Mouse (Mus musculus) E14TG2a.4 (cell line): ENCODE measurements around the gene Sec31b.

Source experiments
- H3K27me3 ChIP-seq: 2 replicates; pipeline ENCODE4 v1.6.1; 2014; ENCODE audit warnings: low read length, control low read depth; ENCODE audit not compliant: insufficient read depth
- H3K36me3 ChIP-seq: 2 replicates; pipeline ENCODE4 v1.6.1; 2014; ENCODE audit warnings: low read length, control low read depth; ENCODE audit not compliant: insufficient read depth
- H3K4me1 ChIP-seq: replicated peaks from 2 replicates; pipeline ENCODE4 v1.6.1; 2014; ENCODE audit warnings: low read depth, low read length, control low read depth
- H3K4me3 ChIP-seq: replicated peaks from 2 replicates; pipeline ENCODE4 v1.5.1; 2014; ENCODE audit warnings: mild to moderate bottlenecking, low read length
- H3K9me3 ChIP-seq: 2 replicates; pipeline ENCODE4 v1.6.1; 2014; ENCODE audit warnings: low read length, control low read depth
- CTCF ChIP-seq: conservative IDR thresholded peaks from 2 replicates; pipeline ENCODE4 v1.5.1; 2014; ENCODE audit warnings: low read length
- NANOG ChIP-seq: IDR thresholded peaks from 2 replicates; pipeline ENCODE4 v1.6.1; 2014; ENCODE audit warnings: borderline replicate concordance, low read length, mixed read lengths
- POU5F1 ChIP-seq: IDR thresholded peaks from 2 replicates; pipeline ENCODE4 v1.6.1; 2014; ENCODE audit warnings: low read length, borderline replicate concordance

Gene Sec31b

DNA sequence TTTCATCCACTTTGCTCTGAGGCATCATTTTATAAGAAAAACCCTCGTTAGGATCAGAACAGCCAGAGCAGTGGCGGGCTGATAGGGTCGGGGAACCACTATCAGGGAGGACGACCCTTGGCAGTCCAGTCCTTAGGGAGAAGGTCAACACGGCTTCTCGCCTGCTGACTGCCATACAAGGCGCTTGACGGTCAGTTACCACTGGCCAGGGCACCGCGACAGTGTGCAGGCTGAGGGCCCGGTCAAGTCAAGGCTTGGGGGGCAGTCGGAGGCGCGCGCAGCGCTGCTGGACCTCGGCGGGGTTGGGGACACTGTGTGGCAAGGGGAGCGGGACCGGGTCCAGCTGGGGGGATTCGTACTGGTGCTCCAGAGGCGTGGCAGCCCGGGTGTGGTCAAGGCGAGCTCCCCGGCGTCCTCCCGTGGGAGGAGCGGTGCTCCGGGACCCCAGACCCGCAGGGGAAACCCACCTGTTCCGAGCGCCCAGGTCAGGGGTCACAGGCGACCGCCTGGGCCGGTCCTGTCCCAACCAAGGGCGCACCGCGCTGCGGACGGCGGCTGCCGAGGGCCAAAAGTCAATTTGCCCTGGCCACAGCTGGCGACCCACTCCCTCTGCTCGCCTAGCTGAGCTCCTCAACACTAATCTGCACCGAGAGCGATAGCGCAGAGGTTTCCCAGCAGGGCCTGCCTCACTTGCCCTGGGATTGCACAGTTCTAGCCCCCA lies at the start of gene Sec31b:
Gene Sec31b, minus strand, starts transcription at position 544 of the 721 bp plus-strand sequence.
- H3K27me3 ChIP-seq = peaks cover 14% of the 10 kb centered on the region
- peaks cover 30% of the 10 kb centered on the region for H3K36me3 ChIP-seq
- peaks cover 22% of the 10 kb centered on the region for H3K4me1 ChIP-seq
- H3K9me3 ChIP-seq = peaks cover 5% of the 10 kb centered on the region; the same call in 1 of the 2 replicates
- H3K4me3 ChIP-seq = peak within 1 kb of the TSS; percentile 87
- TF ChIP-seq POU5F1 (no peak), CTCF (no peak)

- Histone ChIP-seq H3K9me3 (peaks cover 19% of the 10 kb centered on the region), H3K27me3 (no peaks in the 10 kb centered on the region), H3K4me1 (peaks cover 26% of the 10 kb centered on the region), H3K36me3 (no peaks in the 10 kb centered on the region), H3K4me3 (no peak overlapping the region)
- TF ChIP-seq NANOG = no peak
- TF ChIP-seq CTCF = no peak
- no peak for TF ChIP-seq POU5F1
Observed at GRCm38 (mm10) chr19:44594180-44594579, 48.5 kb upstream of the Sec31b start.

DNA sequence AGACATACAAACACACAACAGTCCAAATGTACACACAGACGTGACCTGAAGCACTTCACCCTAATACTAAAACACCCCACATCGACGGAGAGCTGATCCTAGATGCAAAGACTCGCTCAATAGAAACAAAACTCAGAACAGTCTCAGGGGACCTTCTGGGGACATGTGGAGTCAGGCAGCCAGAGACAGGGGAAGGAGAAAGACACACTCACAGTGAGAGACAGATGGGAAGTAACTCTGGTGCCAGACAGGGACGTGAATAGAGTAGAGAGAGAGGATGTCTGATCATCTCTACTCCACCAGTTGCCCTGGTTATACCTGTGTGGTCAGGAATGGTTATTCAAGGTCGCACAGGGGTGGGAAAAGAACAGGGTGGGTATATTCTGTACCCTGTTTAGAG lies 46.0 kb upstream of the Sec31b start:
- no peak for TF ChIP-seq POU5F1
- no peak for TF ChIP-seq CTCF
- TF ChIP-seq NANOG = no peak
- Histone ChIP-seq H3K4me3 (no peak overlapping the region; the same call in 1 of the 2 replicates), H3K27me3 (no peaks in the 10 kb centered on the region), H3K4me1 (peaks cover 47% of the 10 kb centered on the region), H3K36me3 (no peaks in the 10 kb centered on the region), H3K9me3 (peaks cover 19% of the 10 kb centered on the region)

GRCm38 (mm10) chr19:44590992-44591391 lies 45.3 kb upstream of the Sec31b start:
- no peak overlapping the region; the same call in 1 of the 2 replicates for H3K4me3 ChIP-seq
- peaks cover 47% of the 10 kb centered on the region for H3K4me1 ChIP-seq
- no peak for TF ChIP-seq POU5F1
- TF ChIP-seq NANOG = no peak
- no peak for TF ChIP-seq CTCF
- H3K9me3 ChIP-seq = peaks cover 19% of the 10 kb centered on the region
- H3K36me3 ChIP-seq = no peaks in the 10 kb centered on the region
- peaks cover 1% of the 10 kb centered on the region; the same call in 1 of the 2 replicates for H3K27me3 ChIP-seq

- Histone ChIP-seq H3K27me3 (peaks cover 4% of the 10 kb centered on the region; the same call in 1 of the 2 replicates), H3K4me1 (peaks cover 47% of the 10 kb centered on the region), H3K9me3 (peaks cover 17% of the 10 kb centered on the region), H3K36me3 (no peaks in the 10 kb centered on the region), H3K4me3 (0 out of 2 replicates have a peak overlapping the region, but pooled peaks have one; percentile 29)
- TF ChIP-seq NANOG (no peak), CTCF (no peak), POU5F1 (no peak)
Observed at GRCm38 (mm10) chr19:44589591-44590223, 44.0 kb upstream of the Sec31b start.

DNA sequence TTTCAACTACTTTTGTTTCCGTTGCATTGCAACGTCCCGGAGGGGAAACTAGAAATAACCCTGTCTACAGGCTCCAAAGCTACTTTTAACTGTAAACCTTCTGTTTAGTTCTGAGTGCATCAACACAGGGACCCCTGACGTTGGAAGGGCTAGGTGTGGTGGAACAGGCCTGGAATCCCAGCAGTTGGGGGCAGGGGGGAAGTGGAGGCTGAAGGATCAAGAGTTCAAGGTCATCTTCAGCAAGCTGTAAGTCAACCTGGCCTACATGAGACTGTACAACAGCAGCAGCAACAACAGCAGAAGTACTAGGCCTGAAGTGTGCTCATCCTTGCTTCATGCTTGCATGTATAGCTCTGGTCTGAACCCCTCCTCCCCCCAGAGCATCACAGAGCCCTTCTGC lies 42.4 kb upstream of the Sec31b start:
- Histone ChIP-seq H3K4me1 (peaks cover 47% of the 10 kb centered on the region), H3K9me3 (peaks cover 3% of the 10 kb centered on the region), H3K27me3 (peaks cover 10% of the 10 kb centered on the region), H3K4me3 (no peak overlapping the region), H3K36me3 (no peaks in the 10 kb centered on the region)
- TF ChIP-seq CTCF (no peak), NANOG (no peak), POU5F1 (no peak)

DNA sequence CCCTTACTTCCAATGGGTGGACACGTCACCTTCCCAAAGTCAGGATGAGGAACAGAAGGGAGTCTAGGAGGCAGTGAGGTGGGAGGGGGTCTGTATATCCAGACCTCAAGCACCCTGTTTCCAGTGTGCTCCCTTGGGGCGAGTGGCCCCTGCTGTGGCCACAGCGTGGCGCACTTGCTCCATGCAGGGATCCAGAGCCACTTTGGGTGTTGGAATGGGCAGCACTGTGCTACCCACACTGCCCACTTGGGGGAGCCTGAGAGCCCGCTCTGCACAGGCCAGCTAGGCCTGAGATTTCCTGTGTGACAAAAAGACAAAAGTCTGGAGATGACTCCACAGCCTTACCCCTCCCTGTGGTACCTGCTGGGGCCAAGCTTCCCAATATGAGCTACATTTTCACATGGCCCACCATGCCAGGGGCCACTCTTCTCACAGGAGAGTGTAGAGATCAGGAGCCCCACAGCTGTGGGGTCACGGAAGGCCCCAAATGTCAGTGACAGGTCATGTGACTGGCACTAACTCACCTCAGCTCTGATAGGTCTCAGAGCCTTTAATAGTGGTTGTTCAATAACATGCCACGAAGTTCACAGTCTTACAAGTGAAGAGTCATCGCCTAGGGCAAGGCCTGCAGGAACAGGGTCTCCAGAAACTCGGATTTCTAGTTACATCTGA lies 37.1 kb upstream of the Sec31b start:
- peak; percentile 100 for TF ChIP-seq CTCF
- no peak for TF ChIP-seq POU5F1
- Histone ChIP-seq H3K9me3 (no peaks in the 10 kb centered on the region), H3K27me3 (peaks cover 10% of the 10 kb centered on the region), H3K4me3 (no peak overlapping the region), H3K36me3 (peaks cover 4% of the 10 kb centered on the region), H3K4me1 (peaks cover 8% of the 10 kb centered on the region)

DNA sequence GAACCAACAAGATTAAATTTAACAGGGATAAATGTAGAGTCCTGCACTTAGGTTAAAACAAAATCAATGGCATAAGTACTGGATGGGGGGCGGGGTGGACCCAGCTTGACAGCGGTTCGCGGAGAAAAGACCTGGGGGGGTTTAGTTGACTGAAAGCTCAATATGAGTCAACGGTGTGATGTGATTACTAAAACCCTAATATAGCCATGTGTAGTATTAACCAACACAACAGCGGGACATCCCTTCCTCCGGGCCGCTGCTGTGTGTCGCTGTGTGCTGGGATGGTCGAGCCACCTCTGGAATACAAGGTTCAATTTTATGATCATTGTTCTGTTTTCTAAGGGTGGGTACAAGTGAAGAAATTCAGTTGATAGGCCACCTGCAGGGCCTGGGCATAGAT lies 36.4 kb upstream of the Sec31b start:
- Histone ChIP-seq H3K9me3 (no peaks in the 10 kb centered on the region), H3K27me3 (peaks cover 10% of the 10 kb centered on the region), H3K4me3 (no peak overlapping the region), H3K36me3 (peaks cover 10% of the 10 kb centered on the region), H3K4me1 (peaks cover 1% of the 10 kb centered on the region)
- TF ChIP-seq NANOG (no peak), POU5F1 (no peak), CTCF (no peak)
